10 mouse cellular contexts compared by ENCODE assay signal in the genomic region with DNA sequence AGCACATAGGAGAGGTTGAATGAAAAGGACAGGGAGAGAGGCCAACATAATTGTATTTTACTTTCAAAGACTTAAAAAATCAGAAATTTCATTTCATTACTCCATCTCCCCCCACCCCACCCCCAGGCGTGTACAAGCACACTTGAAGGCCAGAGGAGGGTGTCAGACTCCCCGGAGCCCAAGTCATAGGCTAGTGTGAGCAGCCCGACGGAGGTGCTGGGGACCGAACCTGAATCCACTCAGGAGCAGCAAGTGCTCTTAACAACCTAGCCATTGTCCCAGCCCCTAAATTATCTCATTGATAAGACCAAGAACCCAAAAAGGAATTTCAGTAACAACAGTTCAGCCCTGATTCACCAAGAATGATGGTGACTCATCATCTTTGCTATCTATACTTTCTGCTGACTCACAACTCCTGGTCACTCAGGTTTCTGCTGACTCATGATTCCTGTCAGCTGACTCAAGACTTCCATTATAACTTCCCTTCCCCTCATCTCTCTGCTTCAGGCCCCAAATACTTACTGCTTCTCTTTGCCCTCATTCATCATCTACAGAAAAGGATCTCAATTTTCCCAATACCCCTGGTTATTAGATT. TPM values are rescaled to one million over a fixed set of nuclear protein-coding genes. Genes with fewer than 3 reads are reported as not detected.
DNase-seq lines count a peak whose midpoint lies in the region; ATAC-seq lines count a peak whose summit lies in the region.
"Had no signal": no experiment of that assay in that cellular context is flagged by ENCODE, and none has a peak within 500 bp of the region (broad histone marks: within the 10 kb centered on the region; RNA-seq: fewer than 3 reads in every experiment).

No protein-coding gene starts in this region.

- DNase-seq in adrenal gland, postnatal 14 days: peak; percentile 45
- DNase-seq in adrenal gland, adult 18-20 months (ENCODE audit: low spot score in 2 of 2): no peak
- DNase-seq in c-Kit-positive CD71-negative TER-119-negative erythroid progenitor cells, embryonic 14.5 days (ENCODE audit: low read depth): peak; percentile 64
- no peak for DNase-seq in cerebellum, adult 18-20 months
- no peak for DNase-seq in testis, postnatal 10 days (ENCODE audit: low spot score)
- DNase-seq: thymus, postnatal 4 days had no signal

- H3K4me3 ChIP-seq in liver, embryonic 15.5 days (replicated peaks): no peak overlapping the region
- H3K4me3 ChIP-seq in kidney, embryonic 16.5 days (ENCODE audit: low read length): no peak overlapping the region

- peak overlapping the region; percentile 73 for H3K27ac ChIP-seq in liver, embryonic 15.5 days (replicated peaks)
- no peak overlapping the region for H3K27ac ChIP-seq in kidney, embryonic 16.5 days (ENCODE audit: low read length)

- WGBS in liver, embryonic 15.5 days (ENCODE audit: insufficient replicate concordance): 66% methylated on average over 5 of the region's 5 CpGs
- 80% methylated on average over 5 of the region's 5 CpGs for WGBS in kidney, embryonic 16.5 days

- peak; percentile 14 for ATAC-seq in CD4-positive, CD25-positive, alpha-beta regulatory T cell, adult 4 months
- ATAC-seq in liver, embryonic 15.5 days (ENCODE audit: insufficient read depth): peak; percentile 61
- ATAC-seq in kidney, embryonic 16.5 days (ENCODE audit: low FRiP score, low TSS enrichment): no peak

- no peak overlapping the region for H3K9ac ChIP-seq in liver, embryonic 15.5 days
- H3K9ac ChIP-seq in kidney, embryonic 16.5 days (replicated peaks; ENCODE audit: low read length): no peak overlapping the region

- peaks cover 59% of the 10 kb centered on the region for H3K4me1 ChIP-seq in liver, embryonic 15.5 days (replicated peaks)
- peaks cover 2% of the 10 kb centered on the region; the same call in 1 of the 2 replicates for H3K4me1 ChIP-seq in kidney, embryonic 16.5 days (ENCODE audit: insufficient read depth, low read length)

- 0 out of 2 replicates have a peak overlapping the region, but pooled peaks have one; percentile 4 for H3K4me2 ChIP-seq in liver, embryonic 15.5 days
- H3K4me2 ChIP-seq in kidney, embryonic 16.5 days (replicated peaks; ENCODE audit: low read depth, low read length): no peak overlapping the region
- H3K4me2 ChIP-seq: midbrain, embryonic 11.5 days had no signal

- peaks cover 56% of the 10 kb centered on the region for H3K36me3 ChIP-seq in liver, embryonic 15.5 days (replicated peaks)
- peaks cover 50% of the 10 kb centered on the region for H3K36me3 ChIP-seq in kidney, embryonic 16.5 days (ENCODE audit: insufficient read depth, low read length)

- no peaks in the 10 kb centered on the region for H3K27me3 ChIP-seq in liver, embryonic 15.5 days
- H3K27me3 ChIP-seq in kidney, embryonic 16.5 days (ENCODE audit: insufficient read depth, low read length): no peaks in the 10 kb centered on the region

- no peaks in the 10 kb centered on the region for H3K9me3 ChIP-seq in liver, embryonic 15.5 days (replicated peaks)
- no peaks in the 10 kb centered on the region for H3K9me3 ChIP-seq in kidney, embryonic 16.5 days (ENCODE audit: low read length)

RNA-seq across cellular contexts. Expression of a gene that starts 11.4 kb away (rescaled TPM):
- 705 and 913 TPM in 2 replicates for total RNA-seq in adrenal gland, postnatal 14 days (2021)
- 100 to 1,000 TPM; 759 to 809 TPM for total RNA-seq in adrenal gland, adult 18-20 months (2021)
- 1,000 to 10,000 TPM; 1,509 to 3,003 TPM for polyA plus RNA-seq in CD4-positive, CD25-positive, alpha-beta regulatory T cell, adult 4 months (2017; shearing (Covaris generic))
- polyA plus RNA-seq in liver, embryonic 15.5 days (2015; fragmentation: Nextera tagmentation; extraction: Ambion mirVana): 326 and 394 TPM in 2 replicates
- 655 and 667 TPM in 2 replicates for polyA plus RNA-seq in kidney, embryonic 16.5 days (2015; fragmentation: Nextera tagmentation; extraction: Ambion mirVana)

RNA-seq across cellular contexts. Expression of a gene that starts 24.9 kb away (rescaled TPM):
- 151 and 154 TPM in 2 replicates for total RNA-seq in adrenal gland, postnatal 14 days (2021)
- 100 to 1,000 TPM; 150 to 167 TPM for total RNA-seq in adrenal gland, adult 18-20 months (2021)
- polyA plus RNA-seq in CD4-positive, CD25-positive, alpha-beta regulatory T cell, adult 4 months (2017; shearing (Covaris generic)): 100 to 1,000 TPM; 637 to 665 TPM
- polyA plus RNA-seq in liver, embryonic 15.5 days (2015; fragmentation: Nextera tagmentation; extraction: Ambion mirVana): 250 and 334 TPM in 2 replicates
- 405 and 508 TPM in 2 replicates for polyA plus RNA-seq in kidney, embryonic 16.5 days (2015; fragmentation: Nextera tagmentation; extraction: Ambion mirVana)

Comparison
In these comparisons a context has a peak if more than half of its experiments do, and no peak if none do; other contexts are left out.
1. DNase-seq: peak in adrenal gland, postnatal 14 days (single experiment) and c-Kit-positive CD71-negative TER-119-negative erythroid progenitor cells, embryonic 14.5 days (single experiment); none in adrenal gland, adult 18-20 months (0 of 2), cerebellum, adult 18-20 months (0 of 2) and testis, postnatal 10 days (single experiment).